Mouse (Mus musculus) kidney, adult 2 months (tissue): ENCODE measurements around the gene Slit1.

Source experiments
- CTCF ChIP-seq: fragments of 200-500 bp; conservative IDR thresholded peaks from 2 replicates; pipeline ENCODE4 v1.5.1; 2011; ENCODE audit warnings: low read depth, mild to moderate bottlenecking, control low read depth, low read length, moderate library complexity, mixed read lengths; ENCODE audit not compliant: insufficient read depth, insufficient read length
- POLR2A ChIP-seq: fragments of 200-500 bp; IDR thresholded peaks from one replicate; pipeline ENCODE4 v1.6.1; 2011; ENCODE audit warnings: low read depth, low read length, control low read depth

GRCm38 (mm10) chr19:41660294-41660998 is 83.0 kb downstream of the Slit1 start:
- TF ChIP-seq CTCF (no peak), POLR2A (no peak)
